Mouse (Mus musculus): Measurements from ENCODE around the gene Jmjd8. TPM values are rescaled to one million over a fixed set of nuclear protein-coding genes. Genes with fewer than 3 reads are reported as not detected.

Gene Jmjd8
- polyA plus RNA-seq, 1 experiment from 2014 or later: 52.8 TPM

GRCm38 (mm10) chr17:25809606-25810340 is 18.9 kb upstream of the Jmjd8 start:
- H3K9me3 ChIP-seq: no peaks in the 10 kb centered on the region
- H3K4me2 ChIP-seq: peak overlapping the region; percentile 97
- H3K27me3 ChIP-seq: peaks cover 58% of the 10 kb centered on the region
- no peaks in the 10 kb centered on the region for H3K36me3 ChIP-seq
- 11% methylated on average over 25 of the region's 25 CpGs for WGBS
- no peak overlapping the region for H3K27ac ChIP-seq
- peak overlapping the region; percentile 71 for H3K4me3 ChIP-seq
- H3K4me1 ChIP-seq: peaks cover 21% of the 10 kb centered on the region
- peak overlapping the region; percentile 77 for H3K9ac ChIP-seq
- no peak for ATAC-seq (ENCODE audit: insufficient number of reproducible peaks, insufficient read depth, low FRiP score, low TSS enrichment, low read depth)

DNA sequence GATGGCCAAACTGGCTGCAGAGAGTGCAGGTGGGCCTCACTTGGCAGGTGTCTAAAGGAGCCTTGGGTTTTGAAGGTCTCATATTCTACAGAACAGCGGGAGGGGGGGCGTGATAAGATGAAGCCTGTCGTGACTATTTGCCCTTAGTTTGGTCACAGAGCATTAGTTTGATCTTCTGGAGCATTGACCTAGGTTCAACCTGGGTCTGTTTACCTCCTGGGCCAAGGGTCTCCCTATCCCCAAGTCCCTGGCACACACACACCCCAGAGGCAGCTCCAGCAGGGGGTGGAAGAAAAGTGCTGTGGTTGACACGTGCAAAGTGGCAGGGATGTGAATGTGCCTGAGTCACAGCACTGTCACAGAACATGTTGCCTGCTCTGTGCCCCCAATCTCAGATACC is 17.8 kb upstream of the Jmjd8 start:
- Histone ChIP-seq H3K9me3 (no peaks in the 10 kb centered on the region), H3K27ac (no peak overlapping the region), H3K27me3 (peaks cover 62% of the 10 kb centered on the region), H3K9ac (no peak overlapping the region), H3K36me3 (no peaks in the 10 kb centered on the region), H3K4me2 (no peak overlapping the region), H3K4me1 (peaks cover 21% of the 10 kb centered on the region), H3K4me3 (no peak overlapping the region)
- no peak for ATAC-seq (ENCODE audit: insufficient number of reproducible peaks, insufficient read depth, low FRiP score, low TSS enrichment, low read depth)
- WGBS: 70% methylated on average over 4 of the region's 4 CpGs

DNA sequence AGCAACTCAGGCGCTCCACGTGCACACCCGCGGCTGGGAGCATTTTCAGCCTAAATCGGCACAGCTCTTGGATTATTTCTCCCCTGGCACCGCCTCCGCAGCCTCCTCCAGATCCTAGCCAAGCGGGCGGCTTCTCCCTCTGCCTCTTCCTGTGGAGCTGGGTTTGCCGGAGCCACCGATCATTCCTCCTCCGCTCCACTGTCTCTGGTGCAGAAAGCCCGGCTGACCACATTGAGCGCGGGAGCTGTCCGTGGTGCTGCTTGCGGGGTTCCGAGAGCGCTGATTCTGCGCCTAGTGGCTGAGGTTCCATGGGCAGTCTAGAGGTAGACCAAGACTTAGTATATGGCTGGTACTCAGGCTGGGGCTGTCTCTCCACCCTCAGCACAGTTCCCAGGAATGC is 15.2 kb upstream of the Jmjd8 start:
- Histone ChIP-seq H3K4me2 (peak overlapping the region; percentile 26), H3K27ac (no peak overlapping the region), H3K36me3 (no peaks in the 10 kb centered on the region), H3K9ac (no peak overlapping the region), H3K4me1 (peaks cover 18% of the 10 kb centered on the region), H3K9me3 (no peaks in the 10 kb centered on the region), H3K27me3 (peaks cover 77% of the 10 kb centered on the region), H3K4me3 (no peak overlapping the region)
- no peak; the same call in 1 of the 2 replicates for ATAC-seq (ENCODE audit: insufficient number of reproducible peaks, insufficient read depth, low FRiP score, low TSS enrichment, low read depth)
- 0% methylated on average over 20 of the region's 20 CpGs for WGBS

DNA sequence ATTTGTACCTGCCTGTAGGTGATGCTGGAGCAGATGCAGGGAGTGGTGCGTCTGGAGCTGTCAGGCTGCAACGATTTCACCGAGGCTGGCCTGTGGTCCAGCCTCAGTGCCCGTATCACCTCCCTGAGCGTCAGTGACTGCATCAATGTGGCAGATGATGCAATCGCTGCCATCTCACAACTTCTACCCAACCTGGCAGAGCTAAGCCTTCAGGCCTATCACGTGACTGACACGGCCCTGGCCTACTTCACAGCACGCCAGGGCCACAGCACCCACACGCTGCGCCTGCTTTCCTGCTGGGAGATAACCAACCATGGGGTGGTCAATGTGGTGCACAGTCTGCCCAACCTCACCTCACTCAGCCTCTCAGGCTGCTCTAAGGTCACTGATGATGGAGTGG is 11.0 kb upstream of the Jmjd8 start:
- WGBS: 80% methylated on average over 11 of the region's 11 CpGs
- H3K4me2 ChIP-seq: no peak overlapping the region
- no peak overlapping the region for H3K27ac ChIP-seq
- no peak overlapping the region for H3K9ac ChIP-seq
- no peak overlapping the region for H3K4me3 ChIP-seq
- ATAC-seq (ENCODE audit: insufficient number of reproducible peaks, insufficient read depth, low FRiP score, low TSS enrichment, low read depth): no peak
- peaks cover 75% of the 10 kb centered on the region for H3K27me3 ChIP-seq
- H3K36me3 ChIP-seq: no peaks in the 10 kb centered on the region
- H3K9me3 ChIP-seq: no peaks in the 10 kb centered on the region
- H3K4me1 ChIP-seq: peaks cover 12% of the 10 kb centered on the region; the same call in 1 of the 2 replicates

- Histone ChIP-seq H3K9ac (peak overlapping the region; percentile 12; the same call in 1 of the 2 replicates), H3K9me3 (no peaks in the 10 kb centered on the region), H3K4me2 (peak overlapping the region; percentile 49), H3K27me3 (peaks cover 67% of the 10 kb centered on the region), H3K4me3 (peak overlapping the region; percentile 16), H3K4me1 (peaks cover 12% of the 10 kb centered on the region), H3K36me3 (no peaks in the 10 kb centered on the region), H3K27ac (no peak overlapping the region)
- no peak for ATAC-seq (ENCODE audit: insufficient number of reproducible peaks, insufficient read depth, low FRiP score, low TSS enrichment, low read depth)
- WGBS: 6% methylated on average over 46 of the region's 46 CpGs
Observed at GRCm38 (mm10) chr17:25818851-25819780, 9.6 kb upstream of the Jmjd8 start.

DNA sequence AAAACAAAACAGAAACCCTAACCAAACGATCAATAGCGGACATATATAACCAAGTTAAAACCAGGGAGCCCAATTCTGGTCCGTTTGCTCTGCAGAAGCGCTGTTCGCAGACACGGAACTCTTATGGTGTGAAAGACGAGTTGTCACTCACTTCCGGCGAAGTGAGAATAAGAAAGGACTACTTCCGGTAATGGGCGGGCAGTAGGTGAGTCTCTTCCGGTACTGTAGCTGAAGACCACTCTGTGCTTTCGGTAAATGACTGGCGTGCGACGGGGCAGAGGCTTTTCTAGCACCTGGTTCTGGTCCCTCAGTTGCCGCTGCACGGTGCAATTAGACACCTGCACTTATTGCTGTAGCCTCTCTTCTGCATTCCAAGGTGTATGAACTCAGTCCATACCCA is 5.2 kb upstream of the Jmjd8 start, which contains the start of gene Wdr24:
Wdr24 (plus strand) TSS at position 176 of the 400 bp plus-strand sequence.
- Histone ChIP-seq H3K36me3 (peaks cover 31% of the 10 kb centered on the region), H3K4me3 (peak within 1 kb of the TSS; percentile 65), H3K4me1 (peaks cover 42% of the 10 kb centered on the region), H3K9ac (peak within 1 kb of the TSS; percentile 85), H3K27ac (peak within 1 kb of the TSS; percentile 62), H3K4me2 (peak within 1 kb of the TSS; percentile 93), H3K9me3 (no peaks in the 10 kb centered on the region), H3K27me3 (peaks cover 37% of the 10 kb centered on the region)
- WGBS: under 1% methylated on average over 18 of the region's 18 CpGs
- peak; percentile 34; the same call in 1 of the 2 replicates for ATAC-seq (ENCODE audit: insufficient number of reproducible peaks, insufficient read depth, low FRiP score, low TSS enrichment, low read depth)

DNA sequence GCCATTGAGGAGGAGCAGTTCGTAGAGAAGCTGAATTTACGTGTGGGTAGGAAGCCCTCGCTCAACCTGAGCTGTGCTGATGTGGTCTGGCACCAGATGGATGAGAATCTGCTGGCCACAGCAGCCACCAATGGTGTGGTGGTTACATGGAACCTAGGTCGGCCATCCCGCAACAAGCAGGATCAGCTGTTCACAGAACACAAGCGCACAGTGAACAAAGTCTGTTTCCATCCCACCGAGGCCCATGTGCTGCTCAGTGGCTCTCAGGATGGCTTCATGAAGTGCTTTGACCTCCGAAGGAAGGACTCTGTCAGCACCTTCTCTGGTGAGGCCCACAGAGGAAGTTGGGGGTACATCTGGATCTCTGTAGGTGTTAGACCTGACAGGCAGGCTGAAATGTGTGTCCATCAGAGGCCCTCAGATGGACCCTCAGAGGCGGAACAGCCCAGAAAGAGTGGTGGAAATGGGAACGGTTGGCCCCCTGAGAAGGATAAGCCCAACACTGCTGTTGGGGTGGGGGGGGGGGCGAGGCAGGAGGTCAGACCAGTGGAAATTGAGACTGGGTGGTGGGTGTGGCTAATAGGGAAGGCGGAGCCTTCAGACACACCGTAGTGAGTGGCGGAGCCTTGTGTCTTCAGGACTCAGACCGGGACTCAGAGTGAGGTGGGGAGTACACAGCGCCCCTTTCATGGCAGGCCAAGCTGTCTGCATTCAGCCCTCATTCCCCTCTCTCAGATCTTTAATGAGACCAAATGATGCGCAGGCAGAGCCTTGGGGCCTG is 4.1 kb upstream of the Jmjd8 start:
- no peaks in the 10 kb centered on the region for H3K9me3 ChIP-seq
- H3K4me2 ChIP-seq: peak overlapping the region; percentile 93
- H3K36me3 ChIP-seq: peaks cover 32% of the 10 kb centered on the region
- ATAC-seq (ENCODE audit: insufficient number of reproducible peaks, insufficient read depth, low FRiP score, low TSS enrichment, low read depth): no peak
- peak overlapping the region; percentile 85 for H3K9ac ChIP-seq
- H3K4me1 ChIP-seq: peaks cover 42% of the 10 kb centered on the region
- WGBS: 69% methylated on average over 16 of the region's 17 CpGs
- H3K4me3 ChIP-seq: peak overlapping the region; percentile 65
- peaks cover 26% of the 10 kb centered on the region for H3K27me3 ChIP-seq
- H3K27ac ChIP-seq: no peak overlapping the region

GRCm38 (mm10) chr17:25825311-25825710 is 3.4 kb upstream of the Jmjd8 start:
- no peak overlapping the region for H3K27ac ChIP-seq
- peaks cover 39% of the 10 kb centered on the region for H3K36me3 ChIP-seq
- peaks cover 18% of the 10 kb centered on the region for H3K27me3 ChIP-seq
- no peak overlapping the region for H3K4me3 ChIP-seq
- H3K9ac ChIP-seq: peak overlapping the region; percentile 11; the same call in 1 of the 2 replicates
- no peaks in the 10 kb centered on the region for H3K9me3 ChIP-seq
- H3K4me1 ChIP-seq: peaks cover 48% of the 10 kb centered on the region
- no peak for ATAC-seq (ENCODE audit: insufficient number of reproducible peaks, insufficient read depth, low FRiP score, low TSS enrichment, low read depth)
- WGBS: 81% methylated on average over 6 of the region's 6 CpGs
- H3K4me2 ChIP-seq: peak overlapping the region; percentile 93; the same call in 1 of the 2 replicates

DNA sequence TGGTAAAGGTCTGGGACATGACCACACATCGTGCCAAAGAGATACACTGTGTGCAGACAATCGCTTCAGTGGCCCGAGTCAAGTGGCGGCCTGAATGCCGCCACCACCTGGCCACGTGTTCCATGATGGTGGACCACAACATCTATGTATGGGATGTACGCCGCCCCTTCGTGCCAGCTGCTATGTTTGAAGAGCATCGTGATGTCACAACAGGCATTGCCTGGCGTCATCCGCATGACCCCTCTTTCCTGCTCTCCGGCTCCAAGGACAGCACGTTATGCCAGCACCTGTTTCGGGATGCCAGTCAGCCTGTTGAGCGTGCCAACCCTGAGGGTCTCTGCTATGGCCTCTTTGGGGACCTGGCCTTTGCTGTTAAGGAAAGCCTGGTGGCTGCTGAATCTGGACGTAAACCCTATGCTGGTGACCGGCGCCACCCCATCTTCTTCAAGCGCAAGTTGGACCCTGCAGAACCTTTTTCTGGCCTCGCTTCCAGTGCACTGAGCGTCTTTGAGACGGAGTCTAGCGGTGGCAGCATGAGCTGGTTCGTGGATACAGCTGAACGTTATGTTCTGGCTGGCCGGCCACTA is 2.6 kb upstream of the Jmjd8 start:
- no peaks in the 10 kb centered on the region for H3K9me3 ChIP-seq
- no peak overlapping the region for H3K9ac ChIP-seq
- H3K27ac ChIP-seq: no peak overlapping the region; the same call in 1 of the 2 replicates
- no peak for ATAC-seq (ENCODE audit: insufficient number of reproducible peaks, insufficient read depth, low FRiP score, low TSS enrichment, low read depth)
- H3K4me3 ChIP-seq: no peak overlapping the region
- H3K4me2 ChIP-seq: no peak overlapping the region
- peaks cover 55% of the 10 kb centered on the region for H3K4me1 ChIP-seq
- H3K27me3 ChIP-seq: peaks cover 12% of the 10 kb centered on the region
- H3K36me3 ChIP-seq: peaks cover 47% of the 10 kb centered on the region
- 95% methylated on average over 27 of the region's 27 CpGs for WGBS

GRCm38 (mm10) chr17:25827011-25827410 is 1.7 kb upstream of the Jmjd8 start:
- Histone ChIP-seq H3K4me2 (no peak overlapping the region), H3K27ac (no peak overlapping the region), H3K27me3 (peaks cover 4% of the 10 kb centered on the region), H3K4me1 (peaks cover 65% of the 10 kb centered on the region), H3K9ac (no peak overlapping the region), H3K36me3 (peaks cover 55% of the 10 kb centered on the region), H3K4me3 (no peak overlapping the region), H3K9me3 (no peaks in the 10 kb centered on the region)
- WGBS: 88% methylated on average over 13 of the region's 13 CpGs
- ATAC-seq (ENCODE audit: insufficient number of reproducible peaks, insufficient read depth, low FRiP score, low TSS enrichment, low read depth): no peak
